Mouse (Mus musculus) lung, postnatal 10 days (tissue): ENCODE results near the gene Arl5c.
"Not testable (repeated sequence)": the region's sequence is repeated elsewhere in the genome, so short reads cannot be mapped to it uniquely, and the experiment has no call there.

Experiments used
- DNase-seq: peaks from one replicate; pipeline ENCODE4 v3.0.0; 2021

Arl5c gene

DNA sequence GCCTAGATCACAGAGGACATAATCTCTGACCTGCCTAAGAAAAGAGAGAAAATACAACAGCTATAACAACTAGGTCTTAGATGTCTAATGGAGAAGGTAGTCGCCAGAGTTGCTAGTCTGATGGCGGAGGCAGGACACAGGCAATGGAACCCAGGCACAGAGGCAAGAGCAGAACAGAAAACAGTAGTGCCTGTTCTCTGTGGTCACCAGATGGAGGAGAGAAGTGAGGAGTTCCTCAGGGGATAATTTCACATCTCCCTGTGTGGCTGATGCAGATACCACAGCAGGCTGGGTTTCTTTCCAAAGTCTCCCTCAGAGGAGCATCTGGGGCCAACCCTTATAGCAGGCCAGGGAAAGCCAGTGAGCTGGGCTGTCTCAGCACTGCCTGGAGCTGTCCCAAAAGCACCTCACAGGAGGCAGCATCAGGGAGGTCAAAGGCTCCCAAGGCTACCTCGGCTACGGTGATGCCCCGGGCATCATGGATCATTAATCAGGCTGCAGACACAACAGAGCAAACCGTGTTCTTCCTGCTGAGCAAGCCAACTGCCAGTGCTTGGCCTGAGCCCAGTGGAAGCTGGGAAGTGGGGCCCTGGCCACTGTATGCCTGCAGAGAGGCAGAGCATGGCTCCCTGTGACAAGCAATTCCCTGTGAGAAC is 38.9 kb downstream of the Arl5c start:
- DNase-seq = no peak

GRCm38 (mm10) chr11:97955915-97956314 is 40.1 kb downstream of the Arl5c start:
- no peak for DNase-seq

- no peak for DNase-seq
Measured at GRCm38 (mm10) chr11:97955146-97955902, 40.7 kb downstream of the Arl5c start.

GRCm38 (mm10) chr11:97954469-97955141 is 41.4 kb downstream of the Arl5c start:
- DNase-seq = no peak

- DNase-seq = no peak
Measured at GRCm38 (mm10) chr11:97953939-97954275, 42.1 kb downstream of the Arl5c start.

- DNase-seq = no peak
Measured at GRCm38 (mm10) chr11:97953179-97953938, 42.6 kb downstream of the Arl5c start.

DNA sequence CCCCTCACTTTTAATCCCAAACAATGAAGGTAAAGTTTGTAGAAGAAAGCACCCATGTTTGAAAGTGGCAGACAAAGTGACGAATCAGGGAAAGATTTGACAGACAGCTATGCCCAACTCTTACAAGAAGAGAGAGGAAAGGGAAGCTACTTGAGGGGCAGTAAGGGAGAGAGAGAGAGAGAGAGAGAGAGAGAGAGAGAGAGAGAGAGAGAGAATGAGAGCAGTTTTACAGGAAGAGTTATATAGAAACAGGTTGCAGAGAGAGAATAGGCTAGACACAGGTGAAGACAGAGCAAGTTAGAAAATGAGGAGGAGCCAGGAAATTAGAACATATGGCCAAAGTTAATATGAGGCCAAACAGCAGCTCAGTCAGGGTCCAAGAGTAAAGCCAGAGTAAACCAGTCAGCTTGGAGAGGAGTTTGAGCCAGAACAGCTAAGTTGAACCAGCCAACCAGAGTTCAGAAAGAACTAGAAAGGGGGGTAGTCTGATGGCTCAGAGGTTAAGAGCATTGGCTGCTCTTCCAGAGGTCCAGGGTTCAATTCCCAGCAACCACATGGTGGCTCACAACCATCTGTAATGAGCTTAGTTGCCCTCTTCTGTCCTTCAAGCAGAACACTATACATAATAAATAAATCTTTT is 43.5 kb downstream of the Arl5c start:
- no peak for DNase-seq

DNA sequence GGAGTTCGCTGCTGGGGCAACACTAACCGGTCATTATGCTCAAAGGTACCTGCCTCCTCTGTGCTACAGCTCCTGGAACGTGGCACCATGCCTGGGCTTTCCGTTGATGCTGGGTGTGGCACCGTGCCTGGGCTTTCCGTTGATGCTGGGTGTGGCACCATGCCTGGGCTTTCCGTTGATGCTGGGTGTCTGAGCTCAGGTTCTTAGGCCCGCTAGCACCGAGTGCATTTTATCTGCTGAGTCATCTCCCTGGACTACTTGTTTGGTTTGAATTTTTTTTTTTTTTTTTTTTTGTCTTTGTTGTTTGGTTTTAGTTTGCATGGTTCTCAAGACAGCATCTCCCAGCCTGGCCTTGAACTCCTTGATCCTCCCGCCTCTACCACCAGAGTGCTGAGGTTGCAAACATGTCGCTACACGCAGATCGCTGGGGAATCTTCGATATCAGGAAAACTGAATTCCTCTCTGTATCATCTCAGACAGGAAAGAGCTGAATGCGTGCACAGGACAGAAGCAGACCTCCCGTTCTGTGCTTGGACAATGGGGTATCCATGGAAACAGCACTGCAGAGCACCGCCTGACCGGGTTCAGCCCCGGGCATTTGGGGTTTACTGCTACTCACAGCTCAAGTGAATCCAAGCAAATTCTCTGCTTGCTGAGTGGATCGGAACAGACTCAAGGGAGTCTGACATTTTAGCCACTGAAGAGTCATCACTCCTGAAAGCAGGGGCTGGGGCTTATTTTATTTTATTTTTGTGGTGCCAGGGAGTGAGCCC is 46.1 kb downstream of the Arl5c start:
- DNase-seq = no peak

DNA sequence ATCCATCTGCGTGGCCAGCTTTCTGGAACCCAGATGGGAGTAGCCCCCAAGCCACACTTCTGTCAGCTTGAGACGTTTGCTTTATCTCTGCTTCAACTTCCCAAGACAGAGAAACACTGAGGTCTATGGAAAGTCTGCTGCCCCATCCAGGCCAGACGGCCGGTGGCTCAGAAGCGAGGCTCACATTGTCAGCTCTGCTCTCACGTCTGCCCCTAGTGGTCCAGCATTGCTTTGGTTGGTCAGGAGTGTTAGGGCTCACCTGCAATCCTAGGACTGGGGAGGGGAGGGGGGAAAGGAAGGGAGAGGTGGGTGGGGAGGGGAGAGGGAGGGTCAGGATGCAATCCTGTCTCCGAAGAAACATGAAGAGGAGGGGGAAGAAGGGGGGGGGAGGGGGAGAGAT is 48.6 kb downstream of the Arl5c start:
- DNase-seq = peak; percentile 63

DNA sequence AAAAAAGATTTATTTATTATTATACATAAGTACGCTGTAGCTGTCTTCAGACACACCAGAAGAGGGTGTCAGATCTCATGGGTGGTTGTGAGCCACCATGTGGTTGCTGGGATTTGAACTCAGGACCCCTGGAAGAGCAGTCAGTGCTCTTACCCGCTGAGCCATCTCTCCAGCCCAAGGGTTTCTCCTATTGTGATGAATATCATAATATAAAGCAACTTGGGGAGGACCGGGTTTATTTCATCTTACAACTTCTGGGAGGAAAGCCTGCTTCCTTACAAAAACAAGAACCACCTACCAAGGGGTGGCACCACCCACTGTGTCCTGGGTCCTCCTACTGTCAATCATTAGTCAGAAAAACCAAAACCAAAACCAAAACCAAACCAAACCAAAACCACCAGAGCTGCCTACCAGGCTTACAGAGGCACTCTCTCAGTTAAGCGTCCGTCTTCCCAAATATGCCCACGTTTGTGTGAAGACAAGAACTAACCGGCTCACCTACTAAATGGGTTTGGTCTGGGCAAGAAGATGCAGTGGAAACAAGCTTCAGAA is 50.2 kb downstream of the Arl5c start:
- DNase-seq = not testable (repeated sequence)

DNA sequence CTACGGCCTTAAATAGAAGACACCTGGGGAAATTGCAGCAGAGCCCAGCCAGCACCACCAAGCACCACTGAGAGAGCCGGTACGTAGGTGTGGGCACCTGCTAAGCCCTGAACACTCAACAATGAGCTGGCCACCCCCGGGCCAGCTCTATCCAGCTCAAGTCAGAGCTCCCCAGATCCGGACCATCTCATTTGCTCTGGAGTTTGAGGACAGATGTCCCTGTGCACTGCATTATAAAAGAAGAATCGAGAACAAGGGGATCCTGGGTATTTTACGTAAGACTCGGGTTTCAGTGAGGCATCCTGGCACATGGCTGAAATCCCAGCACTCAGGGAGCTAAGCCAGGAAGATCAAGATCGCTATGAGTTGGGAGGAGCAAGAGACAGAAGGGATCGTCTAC is 51.0 kb downstream of the Arl5c start:
- DNase-seq = no peak

DNA sequence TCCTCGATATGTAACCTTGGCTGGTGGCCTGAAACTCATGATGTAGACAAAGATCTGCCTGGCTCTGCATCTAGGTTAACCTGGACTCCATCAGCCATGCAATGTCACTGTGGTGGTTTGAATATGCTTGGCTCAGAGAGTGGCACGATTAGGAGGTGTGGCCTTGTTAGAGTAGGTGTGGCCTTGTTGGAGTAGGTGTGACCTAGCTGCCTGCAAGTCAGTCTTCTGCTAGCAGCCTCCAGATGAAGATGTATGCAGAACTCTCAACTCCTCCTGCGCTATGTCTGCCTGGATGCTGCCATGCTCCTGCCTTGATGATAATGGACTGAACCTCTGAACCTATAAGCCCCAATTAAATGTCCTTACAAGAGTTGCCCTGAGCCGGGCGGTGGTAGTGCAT is 52.7 kb downstream of the Arl5c start:
- no peak for DNase-seq

- no peak for DNase-seq
Measured at GRCm38 (mm10) chr11:97942420-97943111, 53.4 kb downstream of the Arl5c start.
